Mouse (Mus musculus) heart, adult 9 months (tissue): Measurements from ENCODE around the gene Folr1.

ENCODE experiments used
- DNase-seq, 2 experiments: peaks; one replicate each; pipeline ENCODE4 v3.0.0; 2022; ENCODE audit warnings: low spot score in 2 of 2

Gene Folr1

GRCm38 (mm10) chr7:101870629-101871028 is at the start of gene Folr1:
Folr1 (minus strand) TSS chr7:101870788.
- DNase-seq: no peak

GRCm38 (mm10) chr7:101918071-101918470 is 47.5 kb upstream of the Folr1 start:
- no peak for DNase-seq

GRCm38 (mm10) chr7:101911982-101912381 is 41.4 kb upstream of the Folr1 start:
- DNase-seq: no peak

- no peak for DNase-seq
Measured at GRCm38 (mm10) chr7:101910138-101910537, 39.5 kb upstream of the Folr1 start.

- DNase-seq: peak in 1 of 2 experiments; percentile 55
Measured at GRCm38 (mm10) chr7:101908367-101908766, 37.8 kb upstream of the Folr1 start.

- DNase-seq: no peak
Measured at GRCm38 (mm10) chr7:101906696-101907095, 36.1 kb upstream of the Folr1 start.

- no peak for DNase-seq
Measured at GRCm38 (mm10) chr7:101906287-101906681, 35.7 kb upstream of the Folr1 start, which contains the start of gene Tomt. Tomt (minus strand) TSS chr7:101906359.

GRCm38 (mm10) chr7:101905561-101906286 is 35.1 kb upstream of the Folr1 start, which contains the start of gene Lamtor1:
Lamtor1 (plus strand) TSS chr7:101905904.
- DNase-seq: peak; percentile 100

GRCm38 (mm10) chr7:101902846-101903245 is 32.3 kb upstream of the Folr1 start:
- no peak for DNase-seq

GRCm38 (mm10) chr7:101901969-101902368 is 31.4 kb upstream of the Folr1 start:
- no peak for DNase-seq

GRCm38 (mm10) chr7:101900331-101901097 is 29.9 kb upstream of the Folr1 start:
- peak in 1 of 2 experiments; percentile 52 for DNase-seq

GRCm38 (mm10) chr7:101896104-101897066 is 25.8 kb upstream of the Folr1 start:
- peak; percentile 98 to 99 for DNase-seq

GRCm38 (mm10) chr7:101895695-101896094 is 25.1 kb upstream of the Folr1 start:
- no peak for DNase-seq

- DNase-seq: no peak
Measured at GRCm38 (mm10) chr7:101888460-101888859, 17.9 kb upstream of the Folr1 start.

- DNase-seq: no peak
Measured at GRCm38 (mm10) chr7:101886274-101886673, 15.7 kb upstream of the Folr1 start.

GRCm38 (mm10) chr7:101884160-101884559 is 13.6 kb upstream of the Folr1 start:
- DNase-seq: no peak

GRCm38 (mm10) chr7:101882413-101883154 is 12.0 kb upstream of the Folr1 start:
- no peak for DNase-seq

GRCm38 (mm10) chr7:101880855-101881254 is 10.3 kb upstream of the Folr1 start:
- DNase-seq: no peak

GRCm38 (mm10) chr7:101875978-101876377 is 5.4 kb upstream of the Folr1 start:
- DNase-seq: no peak

- no peak for DNase-seq
Measured at GRCm38 (mm10) chr7:101871296-101871695, 708 bp upstream of the Folr1 start.

- no peak for DNase-seq
Measured at GRCm38 (mm10) chr7:101869163-101869500, 1.5 kb downstream of the Folr1 start.
